Mouse (Mus musculus) thymus, adult 2 months (tissue): ENCODE measurements around the gene Prkcz. TPM values are rescaled to one million over a fixed set of nuclear protein-coding genes. Genes with fewer than 3 reads are reported as not detected.

Source experiments
- DNase-seq: peaks from one replicate; pipeline ENCODE4 v3.0.0; 2021
- H3K27ac ChIP-seq: fragments of 200-500 bp; 2 replicates; pipeline ENCODE4 v1.5.1; 2012; ENCODE audit warnings: low read length, control low read depth; ENCODE audit not compliant: control insufficient read depth, insufficient read depth
- H3K27me3 ChIP-seq: fragments of 200-500 bp; 2 replicates; pipeline ENCODE4 v1.6.1; 2012; ENCODE audit warnings: mild to moderate bottlenecking, low read length, moderate library complexity, mixed read lengths; ENCODE audit not compliant: control insufficient read depth, insufficient read depth
- H3K36me3 ChIP-seq: fragments of 200-500 bp; 2 replicates; pipeline ENCODE4 v1.6.1; 2012; ENCODE audit warnings: mild to moderate bottlenecking, low read length, moderate library complexity; ENCODE audit not compliant: control insufficient read depth, insufficient read depth
- H3K4me1 ChIP-seq: fragments of 200-500 bp; replicated peaks from 2 replicates; pipeline ENCODE4 v1.6.1; 2012; ENCODE audit warnings: low read length; ENCODE audit not compliant: control insufficient read depth, insufficient read depth
- H3K4me3 ChIP-seq: fragments of 200-500 bp; 2 replicates; pipeline ENCODE4 v1.5.1; 2012; ENCODE audit warnings: mild to moderate bottlenecking, low read length, control low read depth, moderate library complexity; ENCODE audit not compliant: control insufficient read depth, insufficient read depth
- CTCF ChIP-seq: fragments of 200-500 bp; IDR thresholded peaks from 2 replicates; pipeline ENCODE4 v1.5.1; 2012; ENCODE audit warnings: mild to moderate bottlenecking, control low read depth, low read length, moderate library complexity, borderline replicate concordance; ENCODE audit not compliant: control insufficient read depth, poor library complexity, insufficient read depth; ENCODE audit errors: extremely low read depth
- POLR2A ChIP-seq: fragments of 200-500 bp; IDR thresholded peaks from 2 replicates; pipeline ENCODE4 v1.6.1; 2012; ENCODE audit warnings: mild to moderate bottlenecking, low read length, control low read depth, moderate library complexity; ENCODE audit not compliant: control insufficient read depth, poor library complexity, insufficient read depth; ENCODE audit errors: extremely low read depth
- WGBS: fragments of 180-500 bp; shearing (Covaris S2); methylation state at CpG from one replicate; pipeline ENCODE4 v1.1.7; 2018; 5-methylcytosine and 5-hydroxymethylcytosine counted together
- polyA plus RNA-seq: library from polyadenylated mRNA; depleted of rRNA; stranded (reverse); fragments of >200 nt; gene quantifications from 2 replicates; pipeline ENCODE4 v1.2.3, GENCODE M21; 2012

The Prkcz gene
- polyA plus RNA-seq, 1 experiment = 8.5 TPM

DNA sequence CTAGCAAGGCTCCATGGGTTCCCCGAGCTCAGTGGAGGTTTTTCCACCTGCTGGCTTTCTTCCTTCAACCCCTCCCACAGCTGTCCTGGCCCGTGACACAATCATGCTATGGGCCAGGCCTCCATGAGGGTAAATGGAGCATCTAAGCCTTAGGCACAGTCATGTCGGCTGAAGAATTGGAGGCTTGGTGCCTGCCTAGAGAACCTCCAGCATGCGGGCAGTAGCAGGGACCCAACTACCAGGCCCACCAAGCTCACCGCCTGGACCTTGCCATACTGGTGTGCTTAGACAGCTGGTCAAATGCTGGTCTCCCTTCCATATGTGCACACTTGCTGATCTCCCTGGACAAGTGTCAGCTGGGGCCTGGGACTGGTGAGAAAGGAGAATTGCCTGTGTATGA, 135.2 kb downstream of the Prkcz start:
- 93% methylated on average over 5 of the region's 5 CpGs for WGBS
- TF ChIP-seq CTCF (no peak), POLR2A (no peak)
- peaks cover 11% of the 10 kb centered on the region for H3K4me1 ChIP-seq
- H3K36me3 ChIP-seq = no peaks in the 10 kb centered on the region
- no peak for DNase-seq
- no peak overlapping the region for H3K27ac ChIP-seq
- no peaks in the 10 kb centered on the region for H3K27me3 ChIP-seq
- no peak overlapping the region for H3K4me3 ChIP-seq

DNA sequence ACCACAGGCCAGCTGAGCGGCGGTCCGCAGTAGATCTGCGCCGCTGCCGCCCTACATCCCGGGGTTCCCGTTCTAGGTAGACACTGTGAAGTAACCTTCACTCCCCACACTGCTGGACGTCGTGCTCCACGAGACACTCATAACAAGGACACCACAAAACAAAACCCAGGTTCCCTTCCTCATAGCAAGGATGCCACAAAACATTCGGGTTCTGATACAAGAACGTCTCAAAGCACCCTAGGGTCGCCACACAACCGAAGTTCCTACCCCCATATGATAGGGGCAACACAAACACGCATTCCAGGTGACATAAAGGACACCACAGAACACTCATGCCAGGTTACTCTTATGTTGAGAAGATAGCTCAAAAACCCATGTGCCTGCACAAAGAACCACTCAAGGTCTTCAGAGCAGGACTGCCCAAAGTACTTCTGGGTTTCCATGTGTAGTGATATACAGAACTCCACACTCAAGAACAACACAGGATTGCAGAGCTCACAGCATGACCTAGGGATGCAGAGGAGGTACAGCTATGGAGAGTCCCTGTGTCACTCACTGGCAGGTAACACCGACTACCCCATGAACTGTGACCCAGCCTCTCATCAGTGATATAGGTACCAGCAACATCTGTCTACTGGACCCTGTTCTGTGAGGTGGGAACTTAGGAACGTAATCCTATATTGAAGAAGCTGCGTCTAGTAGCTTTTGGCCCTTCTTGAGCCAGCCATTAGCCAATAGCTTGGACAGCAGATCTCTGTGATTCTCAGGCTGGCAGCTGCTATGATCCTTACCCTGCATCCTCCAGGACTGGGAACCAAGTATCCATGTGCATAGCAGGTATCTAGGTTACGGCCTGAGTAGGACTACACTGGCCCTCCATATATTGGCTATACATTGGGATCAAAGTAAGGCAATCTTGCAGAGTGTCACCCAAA, 137.3 kb downstream of the Prkcz start:
- H3K27me3 ChIP-seq = no peaks in the 10 kb centered on the region
- H3K4me3 ChIP-seq = peak overlapping the region; percentile 46
- 22% methylated on average over 20 of the region's 20 CpGs for WGBS
- no peaks in the 10 kb centered on the region for H3K36me3 ChIP-seq
- no peak for DNase-seq
- peaks cover 30% of the 10 kb centered on the region for H3K4me1 ChIP-seq
- TF ChIP-seq CTCF = no peak
- no peak for TF ChIP-seq POLR2A
- no peak overlapping the region for H3K27ac ChIP-seq

- no peak overlapping the region for H3K27ac ChIP-seq
- peak; percentile 98 for DNase-seq
- 14% methylated on average over 115 of the region's 116 CpGs for WGBS
Observed at GRCm38 (mm10) chr4:155222841-155223593, 138.1 kb downstream of the Prkcz start.

DNA sequence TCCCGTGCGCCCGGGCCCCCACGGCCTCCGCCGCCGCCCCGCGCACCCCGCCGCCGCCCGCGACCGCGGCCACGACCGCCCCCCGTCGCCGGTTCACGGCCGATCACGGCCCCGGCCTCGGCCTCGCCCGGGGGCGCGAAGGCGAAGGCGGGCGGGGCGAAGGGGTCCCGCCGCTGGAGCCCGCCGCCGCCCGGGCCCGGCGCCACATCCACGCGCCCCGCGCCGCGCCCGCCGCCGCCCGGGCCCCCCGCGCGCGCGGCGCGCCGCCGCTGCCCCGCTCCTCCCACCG, 138.7 kb downstream of the Prkcz start, which contains the start of gene Ski:
Ski (minus strand) TSS at position 41 of the 289 bp plus-strand sequence.
- no peaks in the 10 kb centered on the region for H3K36me3 ChIP-seq
- no peak within 1 kb of the TSS for H3K27ac ChIP-seq
- no peaks in the 10 kb centered on the region for H3K27me3 ChIP-seq
- no peak for TF ChIP-seq POLR2A
- TF ChIP-seq CTCF = no peak
- H3K4me1 ChIP-seq = peaks cover 44% of the 10 kb centered on the region
- 29% methylated on average over 63 of the region's 63 CpGs for WGBS
- peak within 1 kb of the TSS; percentile 89 for H3K4me3 ChIP-seq
- DNase-seq = no peak

More at GRCm38 (mm10) chr4:155222841-155223593, 138.1 kb downstream of the Prkcz start:
- Histone ChIP-seq H3K4me1 (peaks cover 39% of the 10 kb centered on the region), H3K4me3 (peak overlapping the region; percentile 46), H3K27me3 (no peaks in the 10 kb centered on the region), H3K36me3 (no peaks in the 10 kb centered on the region)
- TF ChIP-seq POLR2A (peak; percentile 82), CTCF (0 out of 2 replicates have a peak, but pooled peaks have one; percentile 45)

GRCm38 (mm10) chr4:155221599-155222551, 139.3 kb downstream of the Prkcz start:
- Histone ChIP-seq H3K36me3 (no peaks in the 10 kb centered on the region), H3K4me3 (peak overlapping the region; percentile 89), H3K27ac (no peak overlapping the region), H3K27me3 (no peaks in the 10 kb centered on the region), H3K4me1 (peaks cover 49% of the 10 kb centered on the region)
- WGBS = under 1% methylated on average over 93 of the region's 93 CpGs
- no peak for TF ChIP-seq POLR2A
- 0 out of 2 replicates have a peak, but pooled peaks have one; percentile 21 for TF ChIP-seq CTCF
- peak; percentile 55 for DNase-seq
